Mouse (Mus musculus) C2C12 (cell line): Measurements from ENCODE around the gene Lmcd1.

Source experiments
- CEBPB ChIP-seq: IDR thresholded peaks from one replicate; pipeline ENCODE4 v1.6.1; 2011; ENCODE audit warnings: low read depth, mild to moderate bottlenecking, control low read depth, moderate library complexity
- CTCF ChIP-seq: IDR thresholded peaks from one replicate; pipeline ENCODE4 v1.5.1; 2011; ENCODE audit not compliant: control insufficient read depth, insufficient read depth, insufficient read length
- MAX ChIP-seq: IDR thresholded peaks from one replicate; pipeline ENCODE4 v1.6.1; 2011; ENCODE audit warnings: mild to moderate bottlenecking, control low read depth

GRCm38 (mm10) chr6:112291146-112291545 lies 17.6 kb downstream of the Lmcd1 start:
- TF ChIP-seq CTCF: no peak
- no peak for TF ChIP-seq CEBPB
- no peak for TF ChIP-seq MAX
